Mouse (Mus musculus) thymus, postnatal 14 days (tissue): ENCODE measurements around the gene Zfp36l3.
"Not testable (repeated sequence)": the region's sequence is repeated elsewhere in the genome, so short reads cannot be mapped to it uniquely, and the experiment has no call there.

Source experiments
- DNase-seq: peaks from one replicate; pipeline ENCODE4 v3.0.0; 2021

The Zfp36l3 gene

DNA sequence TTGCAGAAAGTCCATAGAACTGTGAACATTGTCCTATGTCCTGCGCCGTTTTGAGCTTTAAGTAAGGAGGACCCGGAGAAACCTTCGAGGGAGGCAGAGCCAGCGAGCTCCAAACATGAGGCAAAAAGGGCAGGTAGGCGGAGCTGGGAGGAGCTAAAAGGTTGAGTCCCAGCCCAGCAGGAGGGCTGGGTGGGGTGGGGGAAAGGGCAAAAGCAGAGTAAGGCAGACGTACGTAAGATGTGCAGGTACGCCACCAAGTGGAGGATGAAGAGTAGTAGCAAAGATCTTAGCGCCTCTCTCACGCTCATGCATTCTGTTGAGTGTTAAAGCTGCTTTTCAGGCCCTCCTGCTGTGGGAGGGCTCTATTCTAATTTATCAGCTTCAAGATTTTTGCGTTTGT, at the start of gene Zfp36l3:
TSS of gene Zfp36l3 (minus strand) at position 119 of the 400 bp plus-strand sequence.
- no peak for DNase-seq

DNA sequence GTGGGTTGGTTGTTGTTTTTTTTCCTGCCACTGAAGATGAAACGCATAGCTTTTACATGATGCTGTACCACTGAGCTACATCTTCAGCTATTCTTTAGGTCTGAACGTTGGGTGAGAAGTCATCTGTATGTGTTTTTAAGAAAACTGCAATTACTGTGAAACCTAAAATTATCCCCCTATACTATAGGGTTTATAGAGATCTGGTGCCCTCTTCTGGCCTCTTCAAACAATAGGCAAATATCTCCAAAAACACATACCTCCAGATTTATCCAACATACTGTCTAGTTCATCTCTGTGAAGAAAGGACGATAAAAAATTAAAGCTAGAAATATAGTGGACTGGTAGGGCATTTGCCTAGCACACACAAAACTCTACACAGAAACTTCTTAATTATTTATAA, 22.9 kb upstream of the Zfp36l3 start:
- DNase-seq: no peak

DNA sequence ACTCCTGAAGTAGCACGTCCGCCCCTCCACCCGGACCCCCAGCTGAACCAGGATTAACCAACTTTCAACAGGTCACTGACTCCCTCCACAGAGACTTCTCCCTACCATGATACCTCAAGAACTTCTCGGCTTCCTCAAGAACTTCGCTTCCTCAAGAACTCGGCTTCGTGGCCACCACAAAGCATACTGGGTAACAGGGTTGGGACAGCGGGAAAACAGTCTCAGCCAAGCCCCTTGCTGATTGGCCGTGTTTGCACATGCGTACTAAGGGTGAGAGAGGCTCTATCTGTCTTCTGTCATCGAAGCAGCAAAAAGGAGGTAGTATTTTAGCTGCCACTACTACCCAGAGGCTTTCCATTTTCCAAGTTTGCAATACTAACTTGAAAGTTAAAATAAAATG, 21.3 kb upstream of the Zfp36l3 start, which contains the start of gene Xlr:
TSS of gene Xlr (minus strand) at position 188 of the 400 bp plus-strand sequence.
- DNase-seq: not testable (repeated sequence)

DNA sequence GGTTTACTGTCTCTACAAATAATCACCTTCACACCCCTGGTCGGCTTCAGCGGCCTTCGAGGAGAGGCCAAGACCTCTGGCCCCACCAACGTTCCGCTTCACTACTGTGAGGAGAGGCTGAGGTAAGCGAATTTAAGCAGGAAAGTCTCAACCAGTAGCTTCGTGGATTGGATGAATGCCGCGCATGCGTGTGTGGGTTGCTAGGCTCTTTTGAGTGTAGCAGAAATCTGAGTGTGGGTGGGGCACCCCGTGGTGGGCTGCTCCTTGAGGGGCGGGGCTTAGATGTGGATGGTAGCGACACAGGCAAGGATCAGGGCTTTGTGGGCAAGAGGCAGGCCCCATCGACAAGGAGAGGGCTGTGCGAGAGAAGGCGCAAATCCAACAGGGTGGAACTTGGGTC, 18.5 kb downstream of the Zfp36l3 start, which contains the start of gene 1700013H16Rik:
TSS of gene 1700013H16Rik (minus strand) at position 96 of the 400 bp plus-strand sequence.
- no peak for DNase-seq

DNA sequence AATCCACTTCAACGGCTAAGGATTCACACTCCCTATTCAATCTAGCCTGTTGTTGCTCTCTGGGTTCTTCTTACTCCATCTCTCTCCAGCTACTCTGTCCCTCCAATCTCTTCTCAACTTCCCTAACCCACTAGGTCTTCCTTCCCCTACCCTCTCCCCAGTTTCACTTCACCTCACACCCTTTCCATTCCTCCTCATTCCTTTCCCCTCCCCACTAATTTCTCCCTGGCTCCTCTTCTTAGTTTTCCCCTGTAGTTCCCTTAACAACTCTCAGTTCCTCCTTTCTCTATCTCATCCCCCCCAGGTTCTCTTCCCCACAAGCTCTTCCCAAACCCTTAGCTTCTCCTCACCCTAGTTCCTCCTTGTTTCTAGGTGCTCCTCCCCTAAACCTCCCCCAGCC, 23.3 kb downstream of the Zfp36l3 start:
- no peak for DNase-seq

DNA sequence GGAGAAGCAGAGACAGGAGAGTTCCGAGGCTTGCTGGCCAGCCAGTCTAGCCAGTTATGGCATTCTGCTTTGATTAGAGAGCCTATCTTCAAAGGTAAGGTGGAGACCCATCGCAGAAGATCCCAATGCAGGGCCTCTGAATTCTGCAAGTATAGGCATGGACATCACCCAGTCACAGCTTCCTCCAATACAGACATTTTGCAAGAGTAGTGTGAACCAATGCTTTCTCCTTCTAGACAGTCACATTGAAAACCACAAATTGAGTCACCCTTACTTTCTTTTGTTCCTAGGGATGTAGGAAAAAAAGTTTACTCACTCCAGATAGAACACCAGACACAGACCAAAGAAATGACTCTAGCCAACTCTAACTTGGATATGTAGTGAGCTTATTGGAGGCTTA, 47.2 kb downstream of the Zfp36l3 start:
- no peak for DNase-seq

DNA sequence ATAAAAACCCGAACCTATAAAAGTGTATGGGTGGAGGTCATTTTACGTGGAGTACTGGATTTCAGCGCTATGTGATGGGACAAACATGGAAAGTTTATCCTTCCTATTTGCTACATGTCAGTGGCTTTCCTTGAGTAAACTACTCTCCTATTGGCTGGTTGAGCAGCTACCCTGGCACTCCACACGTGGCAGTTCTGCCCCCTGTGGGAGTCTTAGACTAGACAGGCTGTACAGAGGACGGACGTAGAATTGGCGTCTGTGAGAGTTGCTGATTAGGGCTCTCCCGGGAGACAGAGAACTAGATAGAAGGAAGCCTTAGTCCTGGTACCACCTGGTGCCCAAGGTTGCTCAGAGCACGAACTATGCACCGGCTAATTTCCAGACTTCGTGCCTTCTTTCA, 51.6 kb downstream of the Zfp36l3 start, which contains the start of gene 4930502E18Rik:
TSS of gene 4930502E18Rik (plus strand) at position 231 of the 400 bp plus-strand sequence.
- DNase-seq: no peak
